Mouse (Mus musculus) intestine, embryonic 16.5 days (tissue): ENCODE data around the gene Tmc3. TPM values are rescaled to one million over a fixed set of nuclear protein-coding genes. Genes with fewer than 3 reads are reported as not detected.

Experiments used
- ATAC-seq: fragments of 200-750 bp; cut with Nextera tagmentation; 2 replicates; pipeline ENCODE4 v1.8.0; 2017; ENCODE audit warnings: moderate TSS enrichment, moderate library complexity
- H3K27ac ChIP-seq: fragments of 300-500 bp; sonication (generic); 2 replicates; pipeline ENCODE4 v1.5.1; 2014; ENCODE audit warnings: mild to moderate bottlenecking, low read length
- H3K27me3 ChIP-seq: fragments of 300-500 bp; sonication (generic); replicated peaks from 2 replicates; pipeline ENCODE4 v1.6.1; 2014; ENCODE audit warnings: low read length, control low read depth, mixed read lengths; ENCODE audit not compliant: control insufficient read depth, insufficient read depth
- H3K36me3 ChIP-seq: fragments of 300-500 bp; sonication (generic); 2 replicates; pipeline ENCODE4 v1.6.1; 2014; ENCODE audit warnings: low read length, control low read depth; ENCODE audit not compliant: control insufficient read depth, insufficient read depth
- H3K4me1 ChIP-seq: fragments of 300-500 bp; sonication (generic); 2 replicates; pipeline ENCODE4 v1.6.1; 2014; ENCODE audit warnings: low read length, control low read depth, mixed read lengths; ENCODE audit not compliant: control insufficient read depth, insufficient read depth
- H3K4me2 ChIP-seq: fragments of 300-500 bp; sonication (generic); 2 replicates; pipeline ENCODE4 v1.6.1; 2014; ENCODE audit warnings: low read depth, low read length, control low read depth
- H3K4me3 ChIP-seq: fragments of 300-500 bp; sonication (generic); 2 replicates; pipeline ENCODE4 v1.5.1; 2014; ENCODE audit warnings: mild to moderate bottlenecking, low read length
- H3K9ac ChIP-seq: fragments of 300-500 bp; sonication (generic); 2 replicates; pipeline ENCODE4 v1.6.1; 2014; ENCODE audit warnings: low read depth, low read length
- H3K9me3 ChIP-seq: fragments of 300-500 bp; sonication (generic); 2 replicates; pipeline ENCODE4 v1.6.1; 2016; ENCODE audit warnings: low read length, control low read depth; ENCODE audit not compliant: control insufficient read depth
- WGBS: fragments of 180-500 bp; shearing (Covaris S2); extraction: QIAGEN DNeasy Blood & Tissue Kit; methylation state at CpG from one replicate; pipeline ENCODE4 v1.1.7; 2014; 5-methylcytosine and 5-hydroxymethylcytosine counted together
- polyA plus RNA-seq: library from polyadenylated mRNA; unstranded; fragments of >200 nt; fragmentation: Nextera tagmentation; extraction: Ambion mirVana; gene quantifications from 2 replicates; pipeline ENCODE4 v1.2.1, GENCODE M21; 2015

Tmc3 gene
- polyA plus RNA-seq, result 1.0 and 1.5 TPM in 2 replicates

DNA sequence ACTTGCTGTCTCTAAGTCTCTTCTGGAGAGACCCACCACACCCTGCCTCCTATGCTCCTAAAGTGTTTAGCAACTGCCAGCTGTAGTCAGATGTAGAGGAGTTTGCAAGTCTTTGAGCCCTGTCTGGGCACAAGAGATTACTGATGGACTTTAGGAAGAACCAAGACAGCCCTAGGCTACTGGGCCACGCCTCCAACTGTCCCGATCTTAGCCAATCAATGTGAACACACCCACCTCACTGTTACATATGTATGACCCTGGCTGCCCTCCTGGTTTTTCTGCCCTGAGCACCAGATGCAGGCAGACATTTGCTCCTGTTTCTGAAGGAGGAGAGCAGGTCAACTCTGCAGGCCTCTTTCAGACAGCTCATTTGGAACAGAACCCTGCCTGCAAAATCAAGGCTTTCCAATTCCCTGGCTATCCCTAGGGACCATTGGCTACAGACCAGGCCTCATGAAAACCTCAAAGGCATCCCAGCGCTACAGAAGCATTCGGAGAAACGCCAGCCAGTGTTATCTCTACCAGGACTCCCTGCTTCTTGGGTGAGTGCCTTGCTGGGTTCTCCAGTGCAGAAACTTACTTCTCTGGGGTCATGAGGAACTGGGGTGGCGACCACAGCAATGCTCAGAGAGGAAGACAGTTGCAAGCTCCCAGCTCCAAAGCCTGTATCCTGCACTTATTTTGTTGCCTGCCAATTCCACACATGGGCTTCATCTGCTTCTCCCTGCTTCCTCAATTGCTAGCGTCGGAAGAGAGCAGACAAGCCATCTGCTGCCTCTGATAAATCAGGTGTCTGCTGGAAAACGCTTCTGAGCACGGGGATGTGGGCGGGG, at the start of gene Tmc3:
TSS of gene Tmc3 (plus strand) at position 289 of the 833 bp plus-strand sequence.
- no peak within 1 kb of the TSS for H3K4me2 ChIP-seq
- WGBS, result 37% methylated on average over 11 of the region's 11 CpGs
- ATAC-seq, result peak; percentile 84
- H3K4me3 ChIP-seq, result no peak within 1 kb of the TSS
- no peaks in the 10 kb centered on the region for H3K36me3 ChIP-seq
- 0 out of 2 replicates have a peak within 1 kb of the TSS, but pooled peaks have one; percentile 10 for H3K9ac ChIP-seq
- no peaks in the 10 kb centered on the region for H3K9me3 ChIP-seq
- H3K27ac ChIP-seq, result peak within 1 kb of the TSS; percentile 28; the same call in 1 of the 2 replicates
- no peaks in the 10 kb centered on the region for H3K27me3 ChIP-seq
- peaks cover 9% of the 10 kb centered on the region; the same call in 1 of the 2 replicates for H3K4me1 ChIP-seq

DNA sequence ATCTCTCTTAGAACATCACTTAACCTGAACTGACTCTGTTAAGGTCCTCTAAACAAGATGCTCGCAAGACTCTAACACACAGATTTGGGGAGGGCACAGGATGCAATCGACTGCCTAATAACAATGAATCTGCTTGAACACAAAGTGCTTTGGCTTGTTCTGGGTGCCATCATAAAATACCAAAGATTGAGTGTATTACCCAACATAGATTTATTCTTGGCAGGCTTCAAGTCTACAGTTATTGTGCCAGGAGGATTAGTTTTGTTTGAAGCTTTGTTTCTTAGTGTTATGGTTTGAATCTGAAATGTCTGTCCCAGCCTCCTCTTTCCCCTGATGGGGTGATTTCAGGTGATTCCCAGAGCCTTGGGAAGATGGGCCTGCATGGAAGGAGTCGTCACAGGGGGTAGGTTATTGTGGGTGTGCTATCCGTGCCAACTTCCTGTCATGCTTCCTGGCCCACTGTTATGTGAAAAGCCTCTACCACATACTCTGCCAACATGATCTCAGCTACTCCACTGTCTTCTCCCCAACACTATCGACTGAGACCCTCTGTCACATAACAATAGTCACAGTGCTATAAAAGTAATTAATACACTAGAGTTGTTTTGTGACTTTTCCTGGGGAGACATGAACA, 43.1 kb upstream of the Tmc3 start:
- 82% methylated on average over 5 of the region's 5 CpGs for WGBS
- Histone ChIP-seq H3K4me1 (no peaks in the 10 kb centered on the region), H3K27me3 (no peaks in the 10 kb centered on the region), H3K4me2 (no peak overlapping the region), H3K36me3 (no peaks in the 10 kb centered on the region), H3K27ac (no peak overlapping the region), H3K4me3 (no peak overlapping the region), H3K9me3 (no peaks in the 10 kb centered on the region), H3K9ac (no peak overlapping the region)
- no peak for ATAC-seq

DNA sequence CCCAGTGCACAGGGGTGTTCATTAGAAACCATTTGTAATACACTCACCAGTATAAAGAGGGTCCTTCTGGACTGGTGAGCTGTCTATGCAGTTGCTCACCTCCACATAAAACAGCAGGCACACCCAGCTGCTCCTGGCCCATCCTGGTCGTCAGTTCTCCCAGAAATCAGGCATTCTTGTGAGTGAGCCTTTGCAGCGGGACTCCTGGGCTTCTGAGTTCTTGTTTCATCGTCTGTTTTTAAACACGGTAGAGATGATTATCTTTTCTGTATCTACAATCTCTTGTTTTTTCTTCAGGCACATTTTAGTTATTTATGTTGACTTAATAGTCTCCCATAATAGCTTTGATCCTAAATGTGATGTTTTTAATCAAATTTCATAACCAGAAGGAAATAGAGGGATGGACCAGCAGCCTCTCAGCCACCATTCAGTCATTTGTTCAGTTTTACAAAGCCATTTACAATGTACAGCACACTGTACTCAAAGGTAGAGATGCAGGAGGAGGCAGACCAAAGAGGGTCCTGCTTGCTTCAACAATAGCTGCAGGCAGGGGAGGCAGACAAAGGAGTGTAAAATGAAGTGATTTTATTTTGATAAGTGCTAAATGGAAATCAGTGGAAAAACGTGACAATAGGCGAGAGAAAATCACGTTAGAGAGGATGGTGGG, 35.9 kb upstream of the Tmc3 start:
- Histone ChIP-seq H3K4me3 (no peak overlapping the region), H3K4me2 (no peak overlapping the region), H3K27me3 (no peaks in the 10 kb centered on the region), H3K9ac (no peak overlapping the region), H3K9me3 (no peaks in the 10 kb centered on the region), H3K4me1 (no peaks in the 10 kb centered on the region), H3K36me3 (no peaks in the 10 kb centered on the region), H3K27ac (no peak overlapping the region)
- WGBS, result 62% methylated on average over 7 of the region's 7 CpGs
- ATAC-seq, result no peak

DNA sequence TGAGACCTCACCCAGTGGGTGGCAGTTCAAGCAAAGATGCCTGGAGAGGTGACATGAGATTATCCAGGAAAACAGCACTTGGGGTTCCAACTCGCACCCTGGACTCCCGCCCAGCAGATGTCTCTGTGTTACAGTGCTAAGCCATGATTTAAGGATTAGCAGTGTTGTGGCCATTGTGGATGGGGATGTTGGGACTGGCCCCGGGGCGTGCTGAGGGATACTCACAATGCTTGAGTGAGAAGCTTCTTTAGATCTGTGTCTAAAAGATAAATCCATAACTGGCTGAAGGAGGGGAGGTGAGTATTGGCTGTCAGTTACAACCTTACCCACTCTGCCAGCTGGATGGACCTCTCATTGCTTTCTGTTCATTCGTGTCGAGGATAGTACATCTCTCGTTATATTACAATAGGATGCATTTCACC, 35.4 kb upstream of the Tmc3 start:
- Histone ChIP-seq H3K9ac (no peak overlapping the region), H3K4me3 (no peak overlapping the region), H3K4me2 (no peak overlapping the region), H3K27ac (no peak overlapping the region), H3K36me3 (no peaks in the 10 kb centered on the region), H3K4me1 (no peaks in the 10 kb centered on the region), H3K27me3 (no peaks in the 10 kb centered on the region), H3K9me3 (no peaks in the 10 kb centered on the region)
- no peak for ATAC-seq
- WGBS, result 70% methylated on average over 7 of the region's 7 CpGs

GRCm38 (mm10) chr7:83549951-83550407, 34.7 kb upstream of the Tmc3 start:
- Histone ChIP-seq H3K9me3 (no peaks in the 10 kb centered on the region), H3K27me3 (no peaks in the 10 kb centered on the region), H3K4me1 (no peaks in the 10 kb centered on the region), H3K4me3 (no peak overlapping the region), H3K4me2 (0 out of 2 replicates have a peak overlapping the region, but pooled peaks have one; percentile 5), H3K9ac (no peak overlapping the region), H3K36me3 (no peaks in the 10 kb centered on the region), H3K27ac (no peak overlapping the region)
- ATAC-seq, result no peak
- whole genome bisulfite sequencing, result 38% methylated on average over 5 of the region's 5 CpGs

DNA sequence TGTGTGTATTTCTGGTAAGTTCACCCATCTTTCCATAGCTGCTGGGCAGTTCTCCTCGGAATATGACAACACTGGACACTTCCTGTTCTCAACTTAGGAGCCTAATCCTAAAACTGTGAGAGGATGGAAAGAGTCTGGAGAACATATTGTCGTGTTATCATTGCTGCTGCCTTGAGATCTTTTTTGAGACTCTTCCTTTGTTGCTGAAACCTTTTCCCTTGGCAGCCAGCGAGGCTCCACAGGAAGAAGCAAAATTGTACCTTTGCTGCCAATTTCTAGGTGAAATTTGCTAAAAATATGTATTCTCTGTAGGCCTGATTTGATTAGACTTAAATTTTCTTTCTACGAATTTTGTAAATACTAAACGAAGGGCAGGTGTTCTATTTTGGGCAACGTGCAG, 30.2 kb upstream of the Tmc3 start:
- H3K36me3 ChIP-seq, result no peaks in the 10 kb centered on the region
- no peak overlapping the region for H3K4me3 ChIP-seq
- no peaks in the 10 kb centered on the region for H3K27me3 ChIP-seq

GRCm38 (mm10) chr7:83556488-83556887, 28.2 kb upstream of the Tmc3 start:
- Histone ChIP-seq H3K9me3 (no peaks in the 10 kb centered on the region), H3K9ac (no peak overlapping the region), H3K36me3 (no peaks in the 10 kb centered on the region), H3K27me3 (no peaks in the 10 kb centered on the region), H3K4me2 (no peak overlapping the region), H3K27ac (no peak overlapping the region), H3K4me3 (no peak overlapping the region), H3K4me1 (no peaks in the 10 kb centered on the region)
- WGBS, result 61% methylated on average over 2 of the region's 2 CpGs
- no peak for ATAC-seq

More for the DNA sequence above, 30.2 kb upstream of the Tmc3 start:
- Histone ChIP-seq H3K9me3 (no peaks in the 10 kb centered on the region), H3K4me2 (no peak overlapping the region), H3K9ac (no peak overlapping the region), H3K27ac (no peak overlapping the region), H3K4me1 (no peaks in the 10 kb centered on the region)
- no peak for ATAC-seq
- WGBS, result 80% methylated on average over 6 of the region's 6 CpGs

- Histone ChIP-seq H3K27ac (no peak overlapping the region), H3K4me1 (no peaks in the 10 kb centered on the region), H3K4me3 (no peak overlapping the region), H3K36me3 (no peaks in the 10 kb centered on the region), H3K27me3 (no peaks in the 10 kb centered on the region), H3K4me2 (no peak overlapping the region), H3K9me3 (no peaks in the 10 kb centered on the region), H3K9ac (no peak overlapping the region)
- WGBS, result 65% methylated on average over 5 of the region's 5 CpGs
- ATAC-seq, result no peak
These were observed 25.9 kb upstream of the Tmc3 start for GRCm38 (mm10) chr7:83558741-83559280.

DNA sequence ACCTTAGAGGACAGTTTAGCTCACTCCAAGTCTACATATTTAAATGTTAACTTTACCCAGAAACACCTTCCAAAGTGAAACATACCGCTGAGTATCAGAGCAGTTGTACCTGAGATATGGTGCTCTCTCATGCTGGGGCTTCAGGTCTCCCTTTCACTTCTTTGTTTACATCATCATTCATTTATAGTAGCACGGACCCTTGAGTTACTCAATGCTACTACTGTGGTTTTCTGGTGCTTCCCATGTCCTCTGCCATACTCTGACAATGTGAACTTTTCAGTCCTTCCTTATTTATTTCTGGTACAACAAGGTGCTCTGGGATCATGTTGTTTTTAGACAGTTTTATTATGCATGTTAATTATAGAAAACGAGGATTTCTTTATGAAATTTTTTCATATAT, 25.2 kb upstream of the Tmc3 start:
- Histone ChIP-seq H3K27ac (no peak overlapping the region), H3K27me3 (no peaks in the 10 kb centered on the region), H3K9ac (no peak overlapping the region), H3K4me1 (no peaks in the 10 kb centered on the region), H3K4me2 (no peak overlapping the region), H3K9me3 (no peaks in the 10 kb centered on the region), H3K36me3 (no peaks in the 10 kb centered on the region), H3K4me3 (no peak overlapping the region)
- 68% methylated on average over 3 of the region's 3 CpGs for WGBS
- no peak for ATAC-seq
